Mouse (Mus musculus): ENCODE results near the gene Usp29.

DNA sequence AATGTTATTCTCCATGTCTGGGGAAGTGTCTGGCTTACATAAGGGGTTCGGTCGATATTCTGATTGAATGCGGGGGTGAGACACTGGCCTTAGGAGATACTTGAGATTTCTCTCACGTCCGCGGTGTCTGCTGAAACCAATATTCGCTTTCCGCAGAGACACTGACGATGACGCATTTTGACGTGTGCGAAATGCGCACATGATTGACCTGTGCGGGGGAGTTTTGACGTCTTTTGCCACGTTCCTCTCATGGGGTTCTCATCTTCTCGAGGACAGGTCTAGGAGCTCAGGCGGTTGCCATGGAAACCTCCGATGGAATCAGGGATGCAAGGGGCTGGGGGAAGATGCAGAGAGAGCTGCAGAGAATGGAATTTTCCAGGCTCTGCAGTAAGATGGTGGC lies 144.1 kb downstream of the Usp29 start:
- TF ChIP-seq CTCF (IDR thresholded peaks at IDR 0.05; ENCODE audit: extremely low read depth, insufficient read depth, insufficient read length, insufficient replicate concordance) (no peak), POLR2A (IDR thresholded peaks at IDR 0.05; ENCODE audit: low read depth, low read length) (no peak)
